Mouse (Mus musculus): ENCODE measurements at regions not wholly inside any gene's neighbourhood (a gene's known extent, or its start where the extent isn't known, plus 50 kb on each side); places are given as distances from the start of the nearest gene placed in this dataset.

DNA sequence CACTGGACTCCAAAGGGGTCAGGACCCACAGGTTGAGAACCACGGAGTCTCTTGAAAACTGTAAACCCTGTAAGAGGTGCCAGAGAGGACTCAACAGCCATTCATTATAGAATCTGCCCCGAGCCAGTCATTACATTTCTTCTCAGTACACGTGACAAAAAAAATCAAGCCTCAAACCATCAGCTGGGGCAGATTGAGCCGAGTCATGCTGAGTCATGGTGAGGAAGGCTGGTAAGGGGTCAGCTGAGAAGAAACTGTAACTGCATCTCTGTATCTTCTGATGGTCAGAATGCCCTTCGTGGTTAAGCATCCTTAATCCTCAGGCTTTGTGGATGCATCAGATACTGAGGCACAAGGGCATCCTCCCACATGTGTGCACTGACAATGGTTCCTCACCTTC, 207.2 kb upstream of the Prok2 start:
- DNase-seq = no peak

- no peak for DNase-seq
These were observed 206.7 kb upstream of the Prok2 start for GRCm38 (mm10) chr6:99932923-99933322.

- DNase-seq = no peak
These were observed 206.2 kb upstream of the Prok2 start for GRCm38 (mm10) chr6:99932405-99932804.

- no peak for DNase-seq
These were observed 205.4 kb upstream of the Prok2 start for GRCm38 (mm10) chr6:99931588-99931987.

DNA sequence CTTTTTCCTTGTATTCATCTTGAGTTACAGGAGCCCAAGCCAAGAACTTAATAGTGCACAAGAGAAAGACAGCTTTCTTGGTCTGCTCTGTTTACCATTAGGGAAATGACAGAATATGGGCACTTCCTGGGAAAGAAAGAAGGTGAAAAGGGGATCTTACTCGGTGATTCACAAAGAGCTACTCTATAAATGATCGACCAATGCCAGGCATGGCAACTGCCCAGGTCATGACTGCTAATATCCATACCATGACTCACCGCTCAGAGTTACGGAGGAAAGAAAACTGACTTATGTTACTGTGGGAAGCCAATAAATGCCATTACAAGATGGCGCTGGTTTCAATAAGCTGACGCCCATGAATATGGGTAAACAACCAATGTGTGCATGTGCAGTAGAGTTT, 204.1 kb upstream of the Prok2 start:
- no peak for DNase-seq

GRCm38 (mm10) chr6:99927933-99928555, 201.9 kb upstream of the Prok2 start:
- no peak for DNase-seq

- no peak for DNase-seq
These were observed 198.0 kb upstream of the Prok2 start for GRCm38 (mm10) chr6:99924181-99924580.

DNA sequence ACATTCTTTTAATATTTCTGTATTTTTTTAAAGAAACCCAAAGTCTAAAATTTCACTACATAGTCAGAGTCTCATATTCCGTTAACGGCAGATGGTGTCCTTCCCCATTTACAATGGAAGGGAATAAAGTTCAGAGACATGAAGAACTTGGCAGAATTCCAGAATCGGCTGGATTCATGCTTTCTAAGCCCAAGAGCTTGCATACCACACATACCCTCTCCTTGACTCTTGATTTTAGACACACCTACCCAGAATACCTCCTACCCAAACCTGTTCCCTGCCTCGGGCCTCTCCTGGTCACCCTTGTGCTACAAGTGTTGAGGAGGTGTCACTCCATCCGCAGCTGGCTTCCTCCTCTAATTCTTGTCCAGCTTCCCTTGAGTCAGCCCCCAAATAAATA, 195.8 kb upstream of the Prok2 start:
- DNase-seq = no peak

DNA sequence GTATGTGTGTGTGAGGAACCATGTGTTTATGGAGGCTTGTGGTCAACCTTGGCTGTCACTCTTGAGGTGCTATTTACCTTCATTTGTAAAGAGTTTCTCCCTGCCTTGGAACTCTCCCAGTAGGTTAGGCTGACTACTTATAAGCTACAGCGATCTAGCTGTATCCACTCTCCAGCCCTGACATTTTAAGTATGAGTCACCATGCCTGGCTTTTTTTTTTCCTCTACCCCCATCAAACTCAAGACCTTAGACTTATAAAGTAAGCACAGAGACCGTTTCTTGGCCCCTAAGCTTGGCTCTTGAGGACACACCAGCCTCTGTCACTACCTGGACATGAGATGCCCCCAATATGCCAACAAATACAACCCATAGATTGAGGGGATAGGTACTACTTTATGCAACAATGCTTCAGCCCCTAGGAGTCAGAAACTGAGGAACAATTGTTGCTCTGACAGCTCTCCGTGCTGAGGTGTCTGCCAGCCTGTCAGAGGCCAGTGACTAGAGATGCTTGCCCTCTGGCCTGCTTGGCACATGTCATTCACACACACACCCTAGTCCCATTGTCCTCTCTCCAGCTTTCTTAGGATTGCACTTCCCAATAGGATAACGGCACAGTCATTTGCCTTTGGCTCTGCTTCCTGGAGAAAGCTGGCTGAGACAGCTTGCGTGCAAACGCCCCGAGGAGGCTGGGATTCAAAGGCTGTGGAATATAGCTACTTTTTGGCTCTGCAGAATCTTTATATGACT, 193.8 kb upstream of the Prok2 start:
- DNase-seq = no peak

DNA sequence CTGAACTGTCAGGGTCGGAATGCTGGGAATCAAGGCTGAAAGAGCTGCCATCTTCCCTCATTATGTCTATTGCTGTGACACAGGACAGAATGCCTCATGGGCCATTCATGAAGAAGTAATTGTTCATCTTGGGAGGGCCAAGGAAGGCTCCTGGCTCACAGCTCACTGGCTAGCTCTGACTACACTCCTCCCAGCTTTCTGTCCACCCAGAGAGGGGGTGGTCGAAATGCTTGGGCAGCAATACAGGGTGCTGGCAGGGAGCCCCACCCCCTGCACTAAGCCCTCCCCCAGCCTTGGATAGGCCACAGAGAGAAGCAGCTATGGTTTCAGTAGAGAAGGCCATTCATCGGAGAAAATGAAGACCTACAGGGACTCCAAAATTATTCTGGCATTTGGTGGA, 192.2 kb upstream of the Prok2 start:
- DNase-seq = no peak

DNA sequence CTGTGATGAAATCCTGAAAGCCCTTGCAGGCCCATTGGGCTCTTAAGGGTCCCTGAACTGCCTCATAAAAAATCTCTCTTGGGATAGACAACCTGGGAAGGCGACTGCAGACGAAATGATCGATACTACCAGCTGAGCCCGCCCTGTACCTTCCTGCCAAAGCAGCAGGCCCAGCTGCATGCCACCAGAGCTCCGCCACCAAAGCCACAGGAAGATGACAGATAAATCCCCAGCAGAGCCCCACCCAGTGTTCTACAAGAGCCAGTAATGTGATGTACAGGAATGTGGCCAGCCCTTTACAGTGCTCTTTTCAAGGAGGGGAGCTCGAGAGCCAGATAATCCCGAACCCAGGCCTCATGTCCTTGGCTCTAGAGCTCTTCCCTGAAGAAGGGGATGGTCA, 183.7 kb upstream of the Prok2 start:
- DNase-seq = no peak

- DNase-seq = no peak
These were observed 183.3 kb upstream of the Prok2 start for GRCm38 (mm10) chr6:99909459-99909858.

DNA sequence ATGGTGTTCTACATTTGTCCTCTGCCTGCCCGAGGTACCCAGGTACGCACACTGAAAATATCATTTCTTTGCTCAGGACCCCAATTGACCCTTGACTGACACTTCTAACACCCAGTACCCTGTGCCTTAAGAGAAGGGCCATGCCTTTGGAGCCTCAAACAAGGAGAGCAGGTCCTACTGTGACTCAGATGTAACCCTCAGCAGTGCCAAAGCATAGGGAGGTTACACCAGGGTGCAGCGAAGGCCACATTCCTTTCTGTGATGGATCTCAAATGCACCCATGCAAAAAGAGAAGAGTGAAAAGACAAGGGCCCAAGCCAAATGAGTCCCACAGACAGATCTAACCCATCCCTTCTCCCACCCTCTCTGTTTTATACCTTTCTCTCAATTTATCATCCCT, 181.9 kb upstream of the Prok2 start:
- DNase-seq = no peak

DNA sequence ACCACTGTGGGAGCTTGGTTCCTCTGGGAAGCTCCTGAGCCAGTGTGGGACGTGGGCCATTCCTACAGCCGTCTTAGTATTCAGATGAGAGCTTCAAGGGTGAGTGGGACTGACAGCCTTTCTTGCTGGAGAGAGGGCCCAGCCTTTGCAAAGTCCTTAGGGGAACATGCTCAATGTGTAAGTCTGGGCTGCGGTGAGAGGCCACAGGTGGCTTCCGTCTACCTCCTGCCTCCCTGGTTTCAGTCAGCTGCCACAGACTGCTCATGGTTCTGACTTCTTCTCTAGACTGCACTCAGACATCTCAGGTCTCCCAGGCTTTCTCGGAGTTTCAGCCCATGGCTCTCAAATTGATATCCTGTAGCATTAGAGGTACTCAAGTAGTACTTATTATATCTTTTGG, 179.0 kb upstream of the Prok2 start:
- DNase-seq = no peak

DNA sequence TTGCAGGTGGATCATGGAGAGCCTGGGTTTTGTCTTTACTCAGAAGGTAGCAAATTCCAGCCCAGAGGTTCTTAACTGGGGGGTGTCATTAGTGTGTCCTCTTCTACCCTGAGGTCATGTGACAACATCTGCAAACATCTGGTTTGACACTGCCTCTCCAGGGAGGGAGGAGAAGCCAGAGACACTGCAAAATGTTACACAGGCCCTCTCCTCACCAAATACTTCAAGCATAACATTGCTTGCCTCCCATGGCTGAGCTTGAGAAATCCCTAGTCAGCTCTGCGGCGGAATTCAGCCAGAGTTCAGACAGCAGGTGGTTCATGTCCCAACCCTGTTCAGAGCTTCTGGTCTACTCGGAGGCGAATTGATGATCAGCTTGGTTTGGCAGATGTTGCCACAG, 178.4 kb upstream of the Prok2 start:
- DNase-seq = no peak

DNA sequence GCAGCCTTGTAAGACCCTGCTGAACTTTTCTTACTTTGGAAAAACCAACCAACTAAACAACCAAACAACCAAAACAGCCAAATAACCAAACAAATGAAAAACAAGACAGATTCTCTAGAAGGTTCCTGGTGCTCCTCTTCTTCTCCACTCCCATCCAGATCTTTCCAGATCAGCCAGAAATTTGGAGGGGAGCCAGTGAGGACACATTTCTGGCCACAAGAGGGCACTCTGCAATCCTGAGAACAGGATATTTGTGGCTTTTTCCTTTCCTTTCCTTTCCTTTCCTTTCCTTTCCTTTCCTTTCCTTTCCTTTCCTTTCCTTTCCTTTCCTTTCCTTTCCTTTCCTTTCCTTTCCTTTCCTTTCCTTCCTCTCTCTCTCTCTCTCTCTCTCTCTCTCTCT, 177.9 kb upstream of the Prok2 start:
- peak; percentile 66 to 87 for DNase-seq

- DNase-seq = no peak
These were observed 175.4 kb upstream of the Prok2 start for GRCm38 (mm10) chr6:99901564-99901963.

DNA sequence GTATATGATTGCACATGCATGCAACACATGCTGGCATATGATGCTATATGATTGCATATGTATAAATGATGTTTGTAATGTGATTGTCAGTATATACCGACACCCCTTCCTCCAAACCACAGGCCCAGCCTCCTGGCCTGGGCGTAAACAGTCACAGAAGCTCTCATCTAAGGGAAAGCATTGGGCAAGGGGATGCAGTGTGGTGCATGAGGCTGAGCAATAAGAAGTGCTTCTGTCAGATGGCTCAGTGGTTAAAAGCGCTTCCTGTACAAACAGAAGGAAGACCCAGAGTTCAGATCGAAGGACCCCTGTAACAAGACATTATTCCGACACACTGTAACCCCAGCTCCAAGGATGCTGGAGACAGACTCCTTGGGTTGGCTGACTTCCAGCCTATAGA, 175.0 kb upstream of the Prok2 start:
- no peak for DNase-seq

- no peak for DNase-seq
These were observed 173.5 kb upstream of the Prok2 start for GRCm38 (mm10) chr6:99899704-99900103.

GRCm38 (mm10) chr6:99898077-99898476, 171.9 kb upstream of the Prok2 start:
- DNase-seq = no peak

GRCm38 (mm10) chr6:99895558-99895957, 169.4 kb upstream of the Prok2 start:
- DNase-seq = no peak

- DNase-seq = no peak
These were observed 167.7 kb upstream of the Prok2 start for GRCm38 (mm10) chr6:99893936-99894335.

DNA sequence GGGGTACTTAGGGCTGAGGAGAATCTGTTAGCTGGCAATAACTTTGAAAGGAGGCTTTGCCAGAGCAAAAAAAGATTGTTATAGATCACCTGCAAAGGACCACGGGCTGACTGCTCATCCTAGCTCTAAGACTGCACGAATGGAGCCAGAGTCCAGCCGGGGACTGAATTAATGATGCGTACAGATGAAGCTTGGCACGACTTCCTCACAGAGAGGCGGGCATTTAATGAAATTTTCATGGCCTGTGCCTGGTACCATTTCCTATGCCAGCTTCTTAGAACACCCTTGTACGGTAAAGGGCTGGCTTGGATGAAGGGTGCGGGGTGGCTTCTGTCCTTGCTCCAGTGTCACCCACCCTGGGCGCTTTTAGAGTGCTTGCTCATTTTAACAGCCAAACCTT, 166.0 kb upstream of the Prok2 start:
- DNase-seq = no peak

- DNase-seq = no peak
These were observed 165.6 kb upstream of the Prok2 start for GRCm38 (mm10) chr6:99891790-99892189.

GRCm38 (mm10) chr6:99890805-99891204, 164.6 kb upstream of the Prok2 start:
- no peak for DNase-seq

All from kidney, postnatal 25 days (tissue).